Mouse (Mus musculus): ENCODE measurements around the gene Lrrtm4.

Gene Lrrtm4

GRCm38 (mm10) chr6:80733416-80733815 lies 714.7 kb downstream of the Lrrtm4 start:
- DNase-seq (ENCODE audit: low spot score in 2 of 2): no peak

GRCm38 (mm10) chr6:80750769-80751168 lies 732.1 kb downstream of the Lrrtm4 start:
- DNase-seq (ENCODE audit: low spot score in 2 of 2): no peak

GRCm38 (mm10) chr6:80760641-80761204 lies 742.0 kb downstream of the Lrrtm4 start:
- no peak for DNase-seq (ENCODE audit: low spot score in 2 of 2)

- no peak for DNase-seq (ENCODE audit: low spot score in 2 of 2)
Measured at GRCm38 (mm10) chr6:80786282-80786681, 767.6 kb downstream of the Lrrtm4 start.

GRCm38 (mm10) chr6:80823753-80824152 lies 805.1 kb downstream of the Lrrtm4 start:
- no peak for DNase-seq (ENCODE audit: low spot score in 2 of 2)

GRCm38 (mm10) chr6:80839784-80840183 lies 821.1 kb downstream of the Lrrtm4 start:
- no peak for DNase-seq (ENCODE audit: low spot score in 2 of 2)

- DNase-seq (ENCODE audit: low spot score in 2 of 2): no peak
Measured at GRCm38 (mm10) chr6:80845294-80845693, 826.6 kb downstream of the Lrrtm4 start.

- DNase-seq (ENCODE audit: low spot score in 2 of 2): no peak
Measured at GRCm38 (mm10) chr6:80856910-80857543, 838.4 kb downstream of the Lrrtm4 start.
